Mouse (Mus musculus) heart, postnatal 0 days (tissue): ENCODE results near the gene Mtpn.

Experiments
- CTCF ChIP-seq: IDR thresholded peaks from 2 replicates; pipeline ENCODE4 v1.5.1; 2016; ENCODE audit warnings: antibody characterized with exemption, control low read depth, low read depth
- EP300 ChIP-seq: IDR thresholded peaks from 2 replicates; pipeline ENCODE4 v1.6.1; 2016; ENCODE audit warnings: antibody characterized with exemption, low read depth

DNA sequence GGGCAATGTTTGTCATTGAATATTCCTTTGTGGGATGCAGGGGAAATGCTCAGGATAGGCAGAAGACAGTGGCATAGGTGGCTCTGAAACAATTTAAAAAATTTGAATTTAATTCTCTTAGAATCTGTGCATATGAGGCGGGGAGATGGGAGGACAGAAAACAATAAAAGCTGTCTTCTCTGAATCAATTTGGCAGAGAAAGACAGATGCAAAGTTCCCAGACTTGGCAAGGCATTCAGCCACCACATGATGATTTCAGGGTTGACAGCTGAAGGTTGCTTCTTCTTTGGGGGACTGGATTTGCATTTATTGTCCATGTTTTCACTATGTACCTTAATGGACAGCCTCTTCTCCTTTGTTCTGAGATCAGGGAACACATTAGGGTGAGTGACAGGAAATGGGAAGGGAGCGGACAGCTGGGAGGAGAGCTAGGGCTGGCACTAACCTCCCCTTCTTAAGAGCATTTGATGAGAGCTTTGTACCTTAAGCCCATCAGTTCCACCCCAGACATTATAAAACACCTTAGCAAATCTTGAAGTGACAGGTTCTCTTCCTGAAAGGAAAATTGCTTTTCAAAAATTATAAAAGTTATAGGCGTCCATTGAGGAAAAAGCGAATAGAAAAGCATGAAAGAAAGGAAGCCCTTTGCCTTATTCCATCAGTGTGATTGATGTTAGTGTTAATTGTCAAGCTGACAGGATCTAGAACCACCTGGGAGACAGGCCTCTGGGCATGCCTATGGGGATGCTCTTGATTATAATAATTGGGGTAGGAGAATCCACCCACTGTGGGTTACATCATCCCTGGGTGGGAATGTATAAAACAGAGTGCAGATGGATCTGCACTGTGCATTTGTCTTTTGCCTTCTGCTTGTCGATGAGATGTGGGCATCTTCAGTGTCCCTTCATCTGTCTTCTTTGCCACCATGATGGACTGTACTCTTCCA, 76.0 kb downstream of the Mtpn start:
- no peak for TF ChIP-seq CTCF
- TF ChIP-seq EP300, result no peak
